Mouse (Mus musculus): ENCODE results near the gene B230118H07Rik.

- TF ChIP-seq CTCF (IDR thresholded peaks at IDR 0.05): no peak
- TF ChIP-seq EP300 (IDR thresholded peaks at IDR 0.05): no peak
Observed at GRCm38 (mm10) chr2:101548866-101549265, 100.5 kb downstream of the B230118H07Rik start.

Measured in lung, postnatal 0 days (tissue).